ENCODE assay signal across 10 mouse cellular contexts in the genomic region with DNA sequence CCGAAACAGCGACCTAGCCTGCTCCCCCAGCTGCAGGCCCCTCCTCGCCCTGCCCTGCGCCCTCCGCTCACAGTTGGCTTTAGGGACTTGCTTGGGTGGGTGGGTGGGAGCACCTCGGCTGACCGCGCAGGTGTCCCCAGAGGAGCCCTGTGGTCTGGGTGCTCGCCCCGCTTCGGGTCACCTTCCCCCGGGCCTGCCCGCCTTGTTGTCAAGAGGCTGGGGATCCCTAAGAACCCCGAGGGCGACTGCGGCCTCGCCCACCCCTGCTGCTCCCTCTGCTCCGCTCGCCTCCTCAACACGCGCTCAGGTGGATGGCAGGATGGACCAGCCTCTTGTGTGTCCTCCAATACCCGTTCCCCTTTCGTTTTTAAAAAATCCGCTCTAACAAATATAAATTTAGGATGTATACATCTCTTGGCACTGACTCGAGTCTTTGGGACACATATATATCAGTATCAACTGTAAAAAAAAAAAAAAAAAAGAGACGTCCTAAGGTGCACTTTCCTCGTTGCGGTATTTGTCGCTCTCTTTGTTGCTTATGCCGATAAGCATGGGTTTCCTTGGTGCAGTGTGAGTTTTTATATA. TPM values are rescaled to one million over a fixed set of nuclear protein-coding genes. Genes with fewer than 3 reads are reported as not detected.
DNase-seq lines count a peak whose midpoint lies in the region; ATAC-seq and TF ChIP-seq lines count a peak whose summit lies in the region.
"Had no signal": no experiment of that assay in that cellular context is flagged by ENCODE, and none has a peak within 500 bp of the region (broad histone marks: within the 10 kb centered on the region; RNA-seq: fewer than 3 reads in every experiment).

No protein-coding gene starts in this region.

- WGBS in liver, adult 2 months, result 5% methylated on average over 30 of the region's 30 CpGs
- WGBS in embryonic facial prominence, embryonic 15.5 days, result 8% methylated on average over 30 of the region's 30 CpGs
- WGBS in limb, embryonic 10.5 days, result 3% methylated on average over 30 of the region's 30 CpGs
- WGBS in olfactory bulb, adult 2 months, result 22% methylated on average over 30 of the region's 30 CpGs

- H3K36me3 ChIP-seq in liver, adult 2 months (ENCODE audit: control insufficient read depth, insufficient read depth, low read length), result no peaks in the 10 kb centered on the region
- H3K36me3 ChIP-seq in embryonic facial prominence, embryonic 15.5 days, result no peaks in the 10 kb centered on the region
- no peaks in the 10 kb centered on the region for H3K36me3 ChIP-seq in limb, embryonic 10.5 days

- peak overlapping the region; percentile 64 for H3K4me2 ChIP-seq in embryonic facial prominence, embryonic 15.5 days (replicated peaks)

- TF ChIP-seq POLR2A in liver, adult 2 months (IDR thresholded peaks at IDR 0.05; ENCODE audit: extremely low read depth, insufficient read depth, low read length), result no peak
- TF ChIP-seq POLR2A in olfactory bulb, adult 2 months (IDR thresholded peaks at IDR 0.05; ENCODE audit: insufficient read depth, low read depth, low read length), result no peak

- peak overlapping the region; percentile 11; the same call in 1 of the 2 replicates for H3K4me3 ChIP-seq in liver, adult 2 months (ENCODE audit: insufficient read depth, low read depth, low read length)
- H3K4me3 ChIP-seq in embryonic facial prominence, embryonic 15.5 days (replicated peaks), result peak overlapping the region; percentile 40
- H3K4me3 ChIP-seq in limb, embryonic 10.5 days, result peak overlapping the region; percentile 40
- peak overlapping the region; percentile 30; the same call in 1 of the 2 replicates for H3K4me3 ChIP-seq in olfactory bulb, adult 2 months (ENCODE audit: insufficient read depth, low read depth, low read length)

- no peak for TF ChIP-seq CTCF in liver, adult 2 months (IDR thresholded peaks at IDR 0.05; ENCODE audit: low read depth, low read length)
- no peak for TF ChIP-seq CTCF in olfactory bulb, adult 2 months (IDR thresholded peaks at IDR 0.05; ENCODE audit: insufficient read depth, low read depth, low read length)

- H3K79me2 ChIP-seq in liver, adult 2 months (ENCODE audit: control insufficient read depth, insufficient read depth, low read length), result no peaks in the 10 kb centered on the region

- no peaks in the 10 kb centered on the region for H3K9me3 ChIP-seq in embryonic facial prominence, embryonic 15.5 days (replicated peaks)
- no peaks in the 10 kb centered on the region for H3K9me3 ChIP-seq in limb, embryonic 10.5 days (replicated peaks)

- no peak for ATAC-seq in embryonic facial prominence, embryonic 15.5 days (ENCODE audit: insufficient number of reproducible peaks, low FRiP score, low TSS enrichment, low read depth)
- ATAC-seq in cerebellum, adult (ENCODE audit: insufficient number of reproducible peaks, low FRiP score, low TSS enrichment), result no peak

- no peak overlapping the region for H3K27ac ChIP-seq in liver, adult 2 months (replicated peaks; ENCODE audit: insufficient read depth, low read depth, low read length)
- no peak overlapping the region for H3K27ac ChIP-seq in embryonic facial prominence, embryonic 15.5 days (replicated peaks)
- peak overlapping the region; percentile 62; the same call in 1 of the 2 replicates for H3K27ac ChIP-seq in limb, embryonic 10.5 days
- H3K27ac ChIP-seq in olfactory bulb, adult 2 months (ENCODE audit: insufficient read depth, low read depth, low read length), result no peak overlapping the region

- H3K27me3 ChIP-seq in liver, adult 2 months (ENCODE audit: control insufficient read depth, insufficient read depth, low read length), result peaks cover 60% of the 10 kb centered on the region
- H3K27me3 ChIP-seq in embryonic facial prominence, embryonic 15.5 days, result peaks cover 99% of the 10 kb centered on the region
- H3K27me3 ChIP-seq in limb, embryonic 10.5 days (ENCODE audit: low read depth, poor library complexity, severe bottlenecking), result peaks cover 100% of the 10 kb centered on the region

- no peaks in the 10 kb centered on the region; the same call in none of the 2 replicates for H3K4me1 ChIP-seq in liver, adult 2 months (ENCODE audit: control insufficient read depth, insufficient read depth, low read length)
- peaks cover 43% of the 10 kb centered on the region for H3K4me1 ChIP-seq in embryonic facial prominence, embryonic 15.5 days
- peaks cover 54% of the 10 kb centered on the region for H3K4me1 ChIP-seq in limb, embryonic 10.5 days
- H3K4me1 ChIP-seq in olfactory bulb, adult 2 months (ENCODE audit: control insufficient read depth, insufficient read depth, low read length), result peaks cover 23% of the 10 kb centered on the region

- DNase-seq in liver, adult 2 months (ENCODE audit: extremely low read depth, low read depth, low spot score), result no peak
- no peak for DNase-seq in liver
- no peak for DNase-seq in limb, embryonic 10.5 days (ENCODE audit: low spot score)
- no peak for DNase-seq in thymus, postnatal 0 days (ENCODE audit: low spot score)
- no peak for DNase-seq in T-cell, adult 2 months (ENCODE audit: low spot score)
- DNase-seq: kidney, adult 9 months; thymus, adult 18-20 months had no signal

- no peak overlapping the region for H3K9ac ChIP-seq in liver, adult 2 months (ENCODE audit: low read depth, low read length)
- no peak overlapping the region for H3K9ac ChIP-seq in embryonic facial prominence, embryonic 15.5 days

RNA-seq across cellular contexts. Expression of a gene that starts 4.9 kb away (rescaled TPM):
- not detected in 2 replicates for total RNA-seq in liver, adult 2 months (2014; rRNA removed)
- 0.02 and 0.10 TPM in 2 replicates for polyA plus RNA-seq in liver, adult 2 months (2012; rRNA removed)
- 0.50 and 0.89 TPM in 2 replicates for polyA plus RNA-seq in embryonic facial prominence, embryonic 15.5 days (2015; fragmentation: Nextera tagmentation; extraction: Ambion mirVana)
- polyA plus RNA-seq in limb, embryonic 10.5 days (2016; fragmentation: Nextera tagmentation; extraction: Ambion mirVana), result 0.20 TPM in 2 replicates
- not detected in 2 replicates for polyA plus RNA-seq in olfactory bulb, adult 2 months (2012; ENCODE audit: insufficient read depth, insufficient read length, low replicate concordance, missing spikeins)
- polyA plus RNA-seq in thymus, postnatal 0 days (2015; fragmentation: Nextera tagmentation; extraction: Ambion mirVana), result 0.06 TPM in 1 of 2 replicates, not detected in the other
